Mouse (Mus musculus) cerebellum, adult 18-20 months (tissue): ENCODE results near the gene Pgm2.
A peak's percentile ranks its signal among the peaks of the same experiment; 100 is the strongest.

ENCODE experiments used
- DNase-seq, 2 experiments: peaks; one replicate each; pipeline ENCODE4 v3.0.0; 2021

Pgm2 gene

DNA sequence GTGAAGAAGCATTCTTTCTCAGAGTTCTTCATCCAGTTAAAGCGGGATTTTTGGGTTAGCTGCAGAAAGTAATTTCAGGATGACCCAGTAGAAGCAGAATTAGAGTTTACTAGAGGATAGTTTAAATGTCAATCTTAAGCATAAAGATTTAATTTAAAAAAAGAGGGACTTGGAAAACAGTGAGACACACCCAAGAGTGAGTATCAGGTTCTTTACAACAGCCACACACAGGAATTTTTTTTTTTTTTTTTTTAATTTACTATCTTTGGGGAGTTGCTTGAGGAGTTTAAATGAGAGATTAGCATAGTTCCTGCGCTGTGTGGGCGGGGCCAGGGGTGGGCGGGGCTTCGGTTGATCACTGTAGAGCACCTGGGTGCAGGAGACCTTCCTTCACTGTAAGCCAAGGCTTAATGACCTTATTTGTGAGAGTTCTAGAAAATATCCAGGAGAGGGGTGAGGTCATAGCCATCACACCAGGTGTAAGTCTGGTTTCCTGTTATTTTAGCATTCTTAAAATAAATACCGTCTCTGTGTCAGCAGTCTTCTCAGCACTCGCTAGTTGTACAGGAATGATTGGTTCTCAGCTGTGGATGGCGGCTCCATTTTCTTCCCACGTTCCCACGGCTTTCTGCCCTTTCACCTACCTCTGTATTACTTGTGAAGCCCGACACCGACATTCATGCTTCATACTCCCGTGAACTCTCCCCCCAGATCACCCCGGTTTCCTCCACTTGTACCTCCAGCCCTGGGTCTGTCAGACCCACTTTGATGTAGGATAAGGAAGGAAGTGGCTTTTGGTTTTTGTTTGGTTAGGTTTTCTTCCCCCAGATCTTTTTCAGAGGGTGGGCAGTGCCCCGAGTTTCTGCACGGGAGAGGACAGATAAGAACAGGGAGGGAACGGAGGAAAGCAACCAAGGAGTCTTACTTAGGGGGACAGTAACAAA lies 56.7 kb downstream of the Pgm2 start:
- DNase-seq: no peak

DNA sequence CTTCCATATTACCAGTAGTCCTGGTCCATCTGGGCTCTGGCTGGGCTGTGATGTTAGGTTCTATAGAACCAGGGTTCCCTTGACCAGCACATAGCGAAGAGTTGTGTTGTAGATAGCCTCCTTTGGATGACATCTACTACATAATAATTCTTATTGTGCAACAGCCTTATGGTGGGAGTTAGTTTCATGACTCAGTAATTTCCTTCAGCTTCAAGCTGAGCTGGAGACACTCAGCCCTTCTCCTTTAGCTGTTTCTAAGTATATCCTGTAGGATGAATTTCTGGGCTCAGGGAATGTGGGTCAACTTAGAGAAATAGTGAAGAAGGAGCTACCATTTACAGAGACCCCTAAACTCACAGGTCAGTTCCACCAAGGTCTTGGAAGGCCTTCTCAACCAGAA lies 60.6 kb downstream of the Pgm2 start:
- DNase-seq: no peak

DNA sequence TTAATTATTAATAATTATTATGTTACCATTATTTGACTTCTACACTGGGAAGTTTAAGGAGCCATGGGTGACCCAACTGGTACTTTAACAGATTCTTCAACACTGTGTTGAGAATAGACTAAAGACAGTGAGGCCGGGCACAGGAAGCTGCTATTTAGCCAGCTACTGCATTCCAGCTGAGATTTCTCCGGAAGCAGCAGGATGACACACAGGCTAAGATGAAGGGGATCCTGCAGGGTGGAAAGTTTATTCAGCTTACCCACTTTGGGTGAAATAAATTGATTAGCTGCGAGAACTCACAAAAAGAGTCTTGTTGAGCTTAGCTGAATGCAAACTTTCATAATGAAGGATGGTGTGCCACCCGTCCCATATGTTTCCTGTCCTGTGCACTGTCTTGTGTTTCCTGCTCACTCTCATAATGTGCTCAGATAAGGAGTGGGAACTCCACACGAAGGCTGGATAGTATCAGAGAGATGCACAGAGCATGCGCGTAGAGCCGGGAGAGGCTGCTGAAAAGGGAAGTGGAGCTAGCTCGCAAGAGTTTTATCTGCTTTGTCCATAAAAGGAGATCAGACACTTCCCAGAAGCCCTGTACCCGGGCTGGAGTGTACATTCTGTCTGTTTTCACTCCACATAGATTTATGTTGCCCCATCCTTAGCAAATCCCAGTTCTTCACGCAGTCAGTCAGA lies 63.3 kb downstream of the Pgm2 start, which contains the start of gene Tbc1d1:
Gene Tbc1d1 (plus strand): TSS at position 445 of the 690 bp plus-strand sequence.
- DNase-seq: no peak

GRCm38 (mm10) chr5:64156579-64156978 lies 63.8 kb downstream of the Pgm2 start:
- no peak for DNase-seq

DNA sequence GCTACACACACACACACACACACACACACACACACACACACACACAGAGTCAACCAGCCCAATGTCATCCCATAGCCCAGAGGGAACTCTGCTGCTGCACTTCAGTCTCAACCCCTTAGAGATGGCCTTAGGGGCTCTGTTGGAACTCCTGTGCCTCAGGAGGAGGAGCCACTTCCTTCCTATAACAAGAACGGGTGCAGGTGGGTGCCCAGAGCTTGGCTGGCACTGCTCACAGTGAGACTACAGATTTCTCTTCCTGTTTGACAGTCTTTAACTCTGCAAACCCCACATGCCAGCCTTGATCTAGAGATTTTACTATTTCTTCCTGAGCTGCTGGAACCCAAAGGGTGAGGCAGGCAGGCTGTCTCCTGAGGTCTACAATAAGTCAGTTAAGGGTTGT lies 65.2 kb downstream of the Pgm2 start:
- DNase-seq: no peak

DNA sequence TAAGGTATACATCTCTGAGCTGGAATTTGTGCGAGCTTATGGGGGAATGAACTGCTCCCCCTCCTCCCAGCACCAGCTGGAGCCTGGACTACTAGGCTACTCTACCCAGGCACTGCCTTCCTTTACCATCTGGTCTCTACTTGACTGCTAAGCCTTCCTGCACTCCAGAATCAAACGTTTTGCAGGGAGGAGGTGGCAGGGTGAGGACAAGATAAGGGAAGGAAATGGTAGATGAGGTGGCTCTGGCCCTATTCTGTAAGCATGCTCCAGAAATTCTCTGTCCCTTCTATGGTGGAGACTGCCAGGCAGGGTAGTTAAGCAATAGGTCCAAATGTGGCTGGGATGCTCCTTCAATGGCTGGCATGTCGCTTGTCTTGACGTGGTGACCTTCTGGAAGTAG lies 65.8 kb downstream of the Pgm2 start:
- DNase-seq: peak in 1 of 2 experiments; percentile 28

DNA sequence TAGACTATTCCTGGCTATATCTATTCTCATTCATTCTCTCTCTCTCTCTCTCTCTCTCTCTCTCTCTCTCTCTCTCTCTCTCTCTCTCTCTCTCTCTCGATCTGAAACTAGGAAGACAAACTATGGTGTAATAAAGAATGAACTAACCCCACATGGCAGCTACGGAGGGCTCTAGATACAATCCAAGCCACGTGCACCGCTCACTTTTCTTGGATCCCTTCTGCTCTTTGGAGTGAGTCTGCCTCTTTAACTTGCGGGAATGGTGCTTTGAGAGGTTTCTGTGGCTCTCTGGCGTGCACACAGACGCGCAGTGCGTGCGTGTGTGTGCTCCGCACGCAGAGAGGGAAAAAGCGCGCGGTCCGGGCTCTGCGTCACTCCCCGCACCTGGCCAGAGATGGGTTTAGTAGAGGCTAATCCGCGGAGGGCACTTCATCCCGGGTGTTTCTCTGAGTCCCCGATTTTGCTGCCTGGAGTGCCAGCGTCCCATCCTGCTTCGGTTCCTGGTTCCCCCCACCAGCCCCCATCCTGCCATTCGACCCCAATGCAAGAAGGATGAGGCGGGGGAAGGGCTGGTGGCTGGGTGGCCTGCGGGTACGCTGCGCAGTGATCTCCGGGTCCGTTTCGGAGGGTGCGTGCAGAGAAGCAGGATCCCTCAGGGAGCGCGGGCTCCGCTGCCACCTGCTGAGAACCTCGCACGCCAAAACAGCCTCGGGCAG lies 66.5 kb downstream of the Pgm2 start:
- peak in 1 of 2 experiments; percentile 79 for DNase-seq

DNA sequence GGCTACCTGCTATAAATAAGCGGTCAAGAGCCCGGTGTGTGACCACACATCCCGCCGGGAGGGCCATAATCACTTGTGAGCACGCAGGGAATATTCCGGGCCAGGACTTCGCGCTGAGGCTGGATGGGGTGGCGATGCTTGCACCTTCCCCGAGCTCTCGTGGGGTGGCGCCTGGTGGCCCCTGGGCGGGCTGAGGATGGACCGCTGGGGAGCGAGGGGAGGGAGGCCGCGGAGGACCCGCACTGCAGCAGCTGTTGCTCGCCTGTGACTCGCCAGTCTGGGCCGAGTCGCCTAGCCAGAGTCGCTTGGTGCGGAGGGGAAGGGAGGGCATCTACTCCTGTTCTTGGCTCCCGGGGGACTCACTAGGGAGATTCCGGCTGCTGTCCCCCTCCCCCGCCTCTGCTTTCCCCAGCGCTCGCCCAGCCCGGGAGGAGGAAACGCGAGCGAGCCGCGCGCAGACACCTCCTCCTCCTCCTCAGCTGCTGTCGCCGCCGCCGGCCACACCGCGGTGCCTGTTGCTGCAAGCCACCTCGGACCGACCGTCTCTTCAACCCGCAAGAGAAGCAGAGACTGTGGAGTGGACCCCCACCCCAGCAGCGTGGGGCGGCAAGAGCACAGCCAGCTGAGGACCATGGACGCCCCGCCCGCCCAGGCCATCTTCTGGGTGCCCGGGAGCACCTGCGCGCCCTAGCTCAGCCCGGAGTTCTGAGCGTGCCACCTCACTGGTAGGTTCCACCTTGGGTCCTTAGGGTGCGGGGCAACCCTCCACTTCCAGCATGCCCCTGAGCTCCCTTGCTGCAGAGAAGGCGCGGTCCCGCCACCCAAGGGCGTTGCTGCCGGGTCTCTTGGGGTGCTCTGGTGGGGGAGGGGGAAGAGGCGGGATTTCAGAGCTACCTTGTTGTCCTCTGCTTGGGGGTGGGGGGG lies 67.3 kb downstream of the Pgm2 start:
- DNase-seq: peak; percentile 72 to 81

GRCm38 (mm10) chr5:64160705-64161391 lies 68.1 kb downstream of the Pgm2 start:
- DNase-seq: peak in 1 of 2 experiments; percentile 39

DNA sequence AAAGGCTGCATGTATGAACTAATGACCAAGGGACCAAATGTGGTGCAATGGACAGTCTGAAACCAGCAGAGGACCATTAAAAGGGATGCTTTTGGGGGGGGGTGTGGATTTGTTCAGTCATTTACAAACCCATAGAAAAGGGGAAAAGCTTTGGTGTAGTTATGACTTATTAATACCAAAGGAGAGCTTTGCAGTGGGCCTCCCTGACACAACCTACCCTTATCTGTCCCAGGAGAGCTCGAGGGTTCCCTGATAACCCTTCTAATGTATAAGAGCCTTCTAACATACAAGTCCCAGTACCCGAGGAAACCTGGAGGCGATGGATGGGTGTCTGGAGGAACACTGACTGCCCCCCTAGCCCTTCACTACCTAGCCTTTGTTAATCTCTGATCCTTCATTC lies 69.2 kb downstream of the Pgm2 start:
- no peak for DNase-seq

GRCm38 (mm10) chr5:64162582-64162981 lies 69.8 kb downstream of the Pgm2 start:
- DNase-seq: no peak

GRCm38 (mm10) chr5:64164414-64164813 lies 71.7 kb downstream of the Pgm2 start:
- no peak for DNase-seq

- no peak for DNase-seq
Measured at GRCm38 (mm10) chr5:64165826-64166225, 73.1 kb downstream of the Pgm2 start.

GRCm38 (mm10) chr5:64168990-64169540 lies 76.3 kb downstream of the Pgm2 start:
- DNase-seq: no peak

GRCm38 (mm10) chr5:64172884-64173283 lies 80.1 kb downstream of the Pgm2 start:
- no peak for DNase-seq

DNA sequence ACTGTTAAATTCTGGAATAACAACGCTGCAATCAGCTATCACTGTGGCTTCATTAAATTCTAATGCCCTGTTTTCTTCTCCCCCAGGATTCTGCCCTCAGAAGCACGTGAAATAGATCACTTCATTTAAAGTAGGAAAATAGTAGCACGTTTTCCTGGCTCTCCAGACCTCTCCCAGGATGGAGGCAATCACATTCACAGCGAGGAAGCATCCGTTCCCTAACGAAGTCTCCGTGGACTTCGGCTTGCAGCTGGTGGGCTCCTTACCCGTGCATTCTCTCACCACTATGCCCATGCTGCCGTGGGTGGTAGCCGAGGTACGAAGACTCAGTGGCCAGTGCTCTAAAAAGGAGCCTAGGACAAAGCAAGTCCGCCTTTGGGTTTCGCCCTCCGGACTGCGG lies 80.6 kb downstream of the Pgm2 start:
- no peak for DNase-seq

GRCm38 (mm10) chr5:64174429-64174935 lies 81.7 kb downstream of the Pgm2 start:
- no peak for DNase-seq
